Mouse (Mus musculus): Measurements from ENCODE around the gene Sumo2.

DNA sequence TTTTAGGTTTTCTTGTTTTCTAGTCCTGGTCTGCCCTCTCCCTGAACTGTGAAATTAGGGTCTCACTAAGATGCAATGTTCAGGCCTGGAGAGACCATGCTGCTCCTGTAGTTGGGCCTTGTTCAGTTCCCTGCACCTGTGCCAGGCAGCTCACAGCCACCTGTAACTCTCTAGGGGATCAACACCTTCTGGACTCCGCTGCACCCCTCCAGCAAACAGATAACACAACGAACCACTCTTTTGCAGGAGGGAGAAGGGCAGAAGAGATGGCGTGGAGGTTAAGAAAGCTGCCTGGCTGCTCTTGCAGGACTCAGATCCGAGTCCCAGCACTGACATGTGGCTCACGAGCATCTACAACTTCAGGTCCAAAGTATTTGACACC lies 25.6 kb downstream of the Sumo2 start:
- TF ChIP-seq ZNF384 (IDR thresholded peaks at IDR 0.05; ENCODE audit: low read depth, low read length) (no peak), HCFC1 (IDR thresholded peaks at IDR 0.05; ENCODE audit: borderline replicate concordance, insufficient read depth, low read length) (no peak), MAFK (IDR thresholded peaks at IDR 0.05; ENCODE audit: insufficient read depth, low read depth, low read length) (no peak)

All from ES-E14 (cell line).